Mouse (Mus musculus) embryonic facial prominence, embryonic 10.5 days (tissue): ENCODE measurements at regions not wholly inside any gene's neighbourhood (a gene's known extent, or its start where the extent isn't known, plus 50 kb on each side); places are given as distances from the start of the nearest gene placed in this dataset.

Source experiments
- DNase-seq: peaks from one replicate; pipeline ENCODE4 v3.0.0-alpha.2; 2017; ENCODE audit warnings: low spot score
- H3K27ac ChIP-seq: fragments of 300-500 bp; sonication (generic); replicated peaks from 2 replicates; pipeline ENCODE4 v1.5.1; 2016; ENCODE audit warnings: mild to moderate bottlenecking
- H3K27me3 ChIP-seq: fragments of 300-500 bp; sonication (generic); replicated peaks from 2 replicates; pipeline ENCODE4 v1.6.1; 2016; ENCODE audit warnings: low read depth, mild to moderate bottlenecking; ENCODE audit not compliant: poor library complexity, severe bottlenecking
- H3K36me3 ChIP-seq: fragments of 300-500 bp; sonication (generic); replicated peaks from 2 replicates; pipeline ENCODE4 v1.6.1; 2016; ENCODE audit warnings: mild to moderate bottlenecking, moderate library complexity
- H3K4me1 ChIP-seq: fragments of 300-500 bp; sonication (generic); 2 replicates; pipeline ENCODE4 v1.6.1; 2016
- H3K4me3 ChIP-seq: fragments of 300-500 bp; sonication (generic); 2 replicates; pipeline ENCODE4 v1.5.1; 2016; ENCODE audit warnings: mild to moderate bottlenecking, moderate library complexity
- H3K9me3 ChIP-seq: fragments of 300-500 bp; sonication (generic); 2 replicates; pipeline ENCODE4 v1.6.1; 2016; ENCODE audit warnings: mild to moderate bottlenecking
- WGBS: fragments of 180-500 bp; shearing (Covaris S2); methylation state at CpG from one replicate; pipeline ENCODE4 v1.1.7; 2016; 5-methylcytosine and 5-hydroxymethylcytosine counted together

DNA sequence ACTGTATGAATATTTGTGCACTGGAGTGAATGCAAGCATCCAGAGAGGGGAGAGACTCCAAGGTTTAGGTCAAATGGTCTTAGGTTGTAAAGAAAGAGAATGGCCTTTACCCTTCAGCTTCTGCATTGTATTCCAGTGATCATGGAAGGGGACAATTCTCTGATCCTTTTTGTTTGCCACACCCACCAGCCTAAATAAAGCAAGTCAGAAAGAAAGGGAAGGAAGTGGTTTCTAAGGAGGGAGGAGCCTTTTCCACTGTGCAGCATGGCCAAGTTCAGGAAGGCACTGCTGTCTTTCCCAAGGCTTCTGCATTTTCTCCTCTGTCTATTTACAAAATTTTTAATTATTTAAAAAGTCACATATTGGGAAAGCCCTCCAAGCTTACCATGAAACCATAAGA lies 197.5 kb upstream of the Sp8 start:
- H3K27me3 ChIP-seq: peaks cover 42% of the 10 kb centered on the region
- no peaks in the 10 kb centered on the region for H3K9me3 ChIP-seq
- H3K4me3 ChIP-seq: no peak overlapping the region
- no peak for DNase-seq
- peaks cover 14% of the 10 kb centered on the region for H3K4me1 ChIP-seq
- H3K27ac ChIP-seq: no peak overlapping the region
- no peaks in the 10 kb centered on the region for H3K36me3 ChIP-seq

- no peak for DNase-seq
- Histone ChIP-seq H3K4me3 (no peak overlapping the region), H3K4me1 (peaks cover 14% of the 10 kb centered on the region), H3K9me3 (no peaks in the 10 kb centered on the region), H3K36me3 (no peaks in the 10 kb centered on the region), H3K27me3 (peaks cover 35% of the 10 kb centered on the region), H3K27ac (no peak overlapping the region)
- 75% methylated on average over 12 of the region's 12 CpGs for WGBS
Observed at GRCm38 (mm10) chr12:118647270-118648042, 198.7 kb upstream of the Sp8 start.

- Histone ChIP-seq H3K4me3 (no peak overlapping the region), H3K27ac (no peak overlapping the region), H3K36me3 (no peaks in the 10 kb centered on the region), H3K27me3 (no peaks in the 10 kb centered on the region), H3K9me3 (no peaks in the 10 kb centered on the region), H3K4me1 (no peaks in the 10 kb centered on the region)
- whole genome bisulfite sequencing: 79% methylated on average over 3 of the region's 3 CpGs
- DNase-seq: no peak
Observed at GRCm38 (mm10) chr12:118640925-118641324, 205.2 kb upstream of the Sp8 start.

DNA sequence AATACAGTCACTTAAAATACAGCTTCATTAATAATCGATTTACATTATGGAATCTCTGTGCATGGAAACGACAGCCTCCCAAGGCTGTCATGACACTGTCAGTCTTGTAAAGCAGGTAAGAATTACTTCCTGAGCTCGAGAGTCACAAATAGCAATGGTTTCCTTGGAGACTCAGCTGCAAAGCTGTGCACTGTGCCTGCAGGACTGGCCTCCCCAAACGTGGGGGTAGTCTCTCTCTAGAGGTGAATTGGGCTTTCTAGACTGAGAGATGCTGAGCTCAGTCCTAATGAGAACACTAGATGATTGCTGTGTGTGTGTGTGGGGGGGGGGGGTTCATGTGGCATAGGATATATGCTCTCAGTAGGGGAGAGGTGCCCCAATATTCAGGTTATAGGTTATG lies 208.9 kb upstream of the Sp8 start:
- DNase-seq: no peak
- no peaks in the 10 kb centered on the region for H3K9me3 ChIP-seq
- no peak overlapping the region for H3K27ac ChIP-seq
- 52% methylated on average over 4 of the region's 4 CpGs for WGBS
- no peak overlapping the region for H3K4me3 ChIP-seq
- no peaks in the 10 kb centered on the region for H3K4me1 ChIP-seq
- H3K36me3 ChIP-seq: no peaks in the 10 kb centered on the region
- H3K27me3 ChIP-seq: no peaks in the 10 kb centered on the region

DNA sequence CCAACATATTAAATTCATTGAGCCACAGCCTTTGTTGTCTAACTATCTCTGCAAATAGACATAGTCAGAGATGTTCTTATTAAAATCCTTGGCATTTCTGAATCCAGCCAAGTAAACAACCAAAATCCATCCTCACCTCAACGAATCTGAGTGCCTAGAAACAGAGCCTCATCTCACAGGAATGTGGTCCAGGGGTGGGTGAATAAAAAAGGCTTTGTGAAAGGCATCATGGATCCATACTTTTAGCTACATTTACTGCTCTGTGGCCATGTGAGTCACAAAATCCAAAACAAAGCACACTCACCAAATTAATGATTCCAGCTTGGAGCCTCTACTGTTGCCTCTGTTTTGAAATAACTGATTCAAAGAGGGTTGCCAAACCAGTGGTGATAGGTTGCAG lies 210.7 kb upstream of the Sp8 start:
- Histone ChIP-seq H3K27me3 (no peaks in the 10 kb centered on the region), H3K9me3 (no peaks in the 10 kb centered on the region), H3K4me3 (no peak overlapping the region), H3K4me1 (no peaks in the 10 kb centered on the region), H3K36me3 (no peaks in the 10 kb centered on the region), H3K27ac (no peak overlapping the region)
- WGBS: 69% methylated on average over 1 of the region's 1 CpGs
- no peak for DNase-seq

DNA sequence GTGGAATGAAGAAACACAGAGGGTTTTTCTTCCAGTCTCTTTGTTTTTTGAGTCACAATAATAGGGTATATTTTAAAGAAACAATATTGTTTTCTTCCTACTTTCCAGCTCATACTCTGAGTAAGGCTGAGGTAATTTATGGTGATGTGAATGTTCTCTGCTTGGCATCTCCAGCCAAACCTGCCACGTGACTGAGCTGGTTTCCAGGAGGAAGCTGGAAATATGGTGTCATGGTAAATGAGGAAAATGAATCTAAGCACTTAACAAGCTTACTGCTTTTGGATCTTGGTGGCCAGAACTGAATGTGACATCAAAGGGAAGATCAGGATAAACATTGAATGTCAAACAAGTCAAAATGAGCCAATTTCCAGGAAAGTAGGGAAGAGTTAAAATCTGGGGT lies 215.8 kb upstream of the Sp8 start:
- WGBS: 75% methylated on average over 1 of the region's 1 CpGs
- H3K4me1 ChIP-seq: no peaks in the 10 kb centered on the region
- H3K27ac ChIP-seq: no peak overlapping the region
- H3K4me3 ChIP-seq: no peak overlapping the region
- no peaks in the 10 kb centered on the region for H3K9me3 ChIP-seq
- no peaks in the 10 kb centered on the region; the same call in 1 of the 2 replicates for H3K27me3 ChIP-seq
- no peaks in the 10 kb centered on the region for H3K36me3 ChIP-seq
- DNase-seq: no peak

GRCm38 (mm10) chr12:118621697-118622485 lies 224.2 kb upstream of the Sp8 start:
- DNase-seq: no peak
- whole genome bisulfite sequencing: 49% methylated on average over 1 of the region's 1 CpGs
- Histone ChIP-seq H3K9me3 (no peaks in the 10 kb centered on the region), H3K36me3 (no peaks in the 10 kb centered on the region), H3K27ac (no peak overlapping the region), H3K4me3 (no peak overlapping the region), H3K27me3 (no peaks in the 10 kb centered on the region; the same call in 1 of the 2 replicates), H3K4me1 (peaks cover 10% of the 10 kb centered on the region)

DNA sequence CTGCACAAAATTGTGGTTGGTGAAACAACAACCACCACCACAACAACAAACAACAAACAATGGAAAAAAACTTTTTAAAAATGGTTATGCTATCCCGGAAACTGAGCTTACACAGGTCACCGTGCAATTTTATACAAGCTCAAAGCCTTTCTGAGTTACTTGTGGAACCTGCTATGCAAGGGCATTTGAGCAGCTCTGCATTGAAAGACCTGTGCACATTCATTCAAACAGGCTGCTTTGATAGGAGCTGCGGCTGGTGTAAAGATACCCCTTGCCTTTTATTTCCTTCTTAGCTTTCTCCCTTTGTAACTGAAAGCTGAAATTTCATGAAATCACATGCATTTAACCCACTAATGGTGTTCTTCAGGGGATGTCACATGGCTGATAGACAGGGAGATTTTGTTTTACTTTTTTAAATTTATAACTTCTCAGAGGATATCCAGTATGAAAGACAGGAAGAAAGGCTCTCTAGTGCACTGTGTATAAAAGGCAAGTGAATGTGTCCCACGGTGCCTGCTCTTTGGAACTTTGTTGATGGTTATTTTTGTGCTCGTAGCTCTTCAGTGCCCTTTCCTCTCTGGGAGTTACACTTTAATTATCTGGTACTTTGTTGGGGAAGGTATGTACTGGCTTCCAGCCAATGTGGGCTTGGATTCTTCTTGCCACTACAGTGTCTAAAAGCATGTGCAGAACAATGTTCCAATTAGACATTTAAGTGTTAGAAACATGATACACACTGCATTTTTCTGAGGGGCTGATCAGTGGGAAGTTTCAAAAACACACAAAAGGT lies 225.1 kb upstream of the Sp8 start:
- 41% methylated on average over 5 of the region's 5 CpGs for WGBS
- no peaks in the 10 kb centered on the region for H3K9me3 ChIP-seq
- DNase-seq: no peak
- no peak overlapping the region for H3K27ac ChIP-seq
- H3K4me3 ChIP-seq: no peak overlapping the region
- no peaks in the 10 kb centered on the region; the same call in 1 of the 2 replicates for H3K27me3 ChIP-seq
- H3K36me3 ChIP-seq: no peaks in the 10 kb centered on the region
- H3K4me1 ChIP-seq: peaks cover 10% of the 10 kb centered on the region

- 53% methylated on average over 4 of the region's 4 CpGs for WGBS
- H3K4me3 ChIP-seq: no peak overlapping the region
- no peaks in the 10 kb centered on the region for H3K36me3 ChIP-seq
- DNase-seq: peak; percentile 39
- H3K27me3 ChIP-seq: peaks cover 6% of the 10 kb centered on the region; the same call in 1 of the 2 replicates
- peaks cover 16% of the 10 kb centered on the region for H3K4me1 ChIP-seq
- H3K9me3 ChIP-seq: no peaks in the 10 kb centered on the region
- no peak overlapping the region for H3K27ac ChIP-seq
Observed at GRCm38 (mm10) chr12:118597015-118597414, 249.1 kb upstream of the Sp8 start.

GRCm38 (mm10) chr12:118594781-118595574 lies 251.2 kb upstream of the Sp8 start:
- no peak for DNase-seq
- Histone ChIP-seq H3K4me1 (peaks cover 16% of the 10 kb centered on the region), H3K4me3 (peak overlapping the region; percentile 41), H3K27ac (0 out of 2 replicates have a peak overlapping the region, but pooled peaks have one; percentile 40), H3K27me3 (peaks cover 6% of the 10 kb centered on the region; the same call in 1 of the 2 replicates), H3K36me3 (no peaks in the 10 kb centered on the region), H3K9me3 (no peaks in the 10 kb centered on the region)
- WGBS: 26% methylated on average over 18 of the region's 18 CpGs

DNA sequence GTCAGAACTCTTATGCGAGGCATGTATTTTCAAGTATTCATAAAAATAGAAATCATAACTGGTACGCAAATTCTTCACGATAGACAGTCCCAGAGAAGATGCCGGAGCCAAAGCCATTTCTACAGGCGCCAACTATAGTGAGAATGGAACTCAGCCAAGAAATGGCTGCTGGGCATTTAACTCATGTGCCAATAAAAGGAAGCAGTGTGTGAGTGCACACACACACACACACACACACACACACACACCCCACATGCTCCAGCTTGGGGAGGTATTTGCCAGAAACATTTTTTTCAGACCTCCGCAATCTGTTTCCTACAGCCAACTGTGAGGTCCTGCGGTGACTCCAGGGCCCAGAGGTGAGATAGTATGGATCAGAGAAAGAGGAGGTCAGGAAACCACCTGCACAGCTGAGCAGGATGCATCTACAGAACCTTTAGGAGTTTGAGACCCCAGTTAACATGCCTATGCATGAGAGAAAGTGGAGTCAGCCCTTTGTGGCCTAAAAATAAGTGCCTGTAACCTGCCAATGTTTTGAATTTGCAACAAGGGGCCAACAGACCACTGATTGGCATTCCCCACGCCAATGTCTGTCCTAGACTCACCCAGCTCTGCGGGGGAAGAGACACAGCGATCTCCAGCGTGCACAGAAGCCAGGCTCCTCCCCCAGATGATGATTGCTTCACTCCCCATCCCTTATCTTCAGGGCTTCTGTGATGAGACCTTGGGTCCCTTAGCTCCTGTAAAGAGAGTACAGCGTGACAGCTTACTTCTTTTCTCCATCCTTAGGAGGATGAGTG lies 262.1 kb upstream of the Sp8 start:
- H3K36me3 ChIP-seq: no peaks in the 10 kb centered on the region
- no peaks in the 10 kb centered on the region for H3K9me3 ChIP-seq
- H3K27ac ChIP-seq: no peak overlapping the region
- no peak for DNase-seq
- 81% methylated on average over 12 of the region's 12 CpGs for WGBS
- H3K4me3 ChIP-seq: no peak overlapping the region
- 0 out of 2 replicates have a peak, but pooled peaks cover 4% of the 10 kb centered on the region for H3K4me1 ChIP-seq
- no peaks in the 10 kb centered on the region for H3K27me3 ChIP-seq
